Mouse (Mus musculus) forebrain, postnatal 0 days (tissue): Measurements from ENCODE around the gene Itpr3. TPM values are rescaled to one million over a fixed set of nuclear protein-coding genes. Genes with fewer than 3 reads are reported as not detected.

Experiments
- ATAC-seq: fragments of 200-750 bp; cut with Nextera tagmentation; 2 replicates; pipeline ENCODE4 v1.8.0; 2017; ENCODE audit warnings: mild to moderate bottlenecking, moderate library complexity
- DNase-seq: peaks from one replicate; pipeline ENCODE4 v3.0.0-alpha.2; 2015
- H3K27ac ChIP-seq: fragments of 300-500 bp; sonication (generic); 2 replicates; pipeline ENCODE4 v1.5.1; 2014; ENCODE audit warnings: low read depth, mild to moderate bottlenecking, antibody characterized with exemption, low read length, moderate library complexity, mixed read lengths
- H3K27me3 ChIP-seq: fragments of 300-500 bp; sonication (generic); 2 replicates; pipeline ENCODE4 v1.6.1; 2014; ENCODE audit warnings: mild to moderate bottlenecking, low read length, mixed read lengths; ENCODE audit not compliant: insufficient read depth
- H3K36me3 ChIP-seq: fragments of 300-500 bp; sonication (generic); 2 replicates; pipeline ENCODE4 v1.6.1; 2014; ENCODE audit warnings: mild to moderate bottlenecking, moderate library complexity; ENCODE audit not compliant: insufficient read depth
- H3K4me1 ChIP-seq: fragments of 300-500 bp; sonication (generic); 2 replicates; pipeline ENCODE4 v1.6.1; 2014; ENCODE audit warnings: antibody characterized with exemption; ENCODE audit not compliant: insufficient read depth
- H3K4me2 ChIP-seq: fragments of 300-500 bp; sonication (generic); 2 replicates; pipeline ENCODE4 v1.6.1; 2014; ENCODE audit warnings: low read depth, mild to moderate bottlenecking, moderate library complexity
- H3K4me3 ChIP-seq: fragments of 300-500 bp; sonication (generic); 2 replicates; pipeline ENCODE4 v1.5.1; 2014; ENCODE audit warnings: low read depth, low read length, mixed read lengths
- H3K9ac ChIP-seq: fragments of 300-500 bp; sonication (generic); 2 replicates; pipeline ENCODE4 v1.6.1; 2014; ENCODE audit warnings: mild to moderate bottlenecking
- H3K9me3 ChIP-seq: fragments of 300-500 bp; sonication (generic); 2 replicates; pipeline ENCODE4 v1.6.1; 2016; ENCODE audit warnings: low read length
- CTCF ChIP-seq: sonication (generic); IDR thresholded peaks from 2 replicates; pipeline ENCODE4 v1.5.1; 2016; ENCODE audit warnings: antibody characterized with exemption, control low read depth, low read depth
- WGBS: fragments of 180-500 bp; shearing (Covaris S2); extraction: QIAGEN DNeasy Blood & Tissue Kit; methylation state at CpG from one replicate; pipeline ENCODE4 v1.1.7; 2014; 5-methylcytosine and 5-hydroxymethylcytosine counted together
- polyA plus RNA-seq: library from polyadenylated mRNA; unstranded; fragments of >200 nt; fragmentation: Nextera tagmentation; extraction: Ambion mirVana; gene quantifications from 2 replicates; pipeline ENCODE4 v1.2.1, GENCODE M21; 2015
- total RNA-seq: library from RNA; depleted of rRNA; stranded (reverse); fragments of >200 nt; gene quantifications from 2 replicates; pipeline ENCODE4 v1.2.3, GENCODE M21; 2014

Itpr3 gene
- total and polyA plus RNA-seq, 2 experiments from 2014 or later: 0.30 to 2.9 TPM

DNA sequence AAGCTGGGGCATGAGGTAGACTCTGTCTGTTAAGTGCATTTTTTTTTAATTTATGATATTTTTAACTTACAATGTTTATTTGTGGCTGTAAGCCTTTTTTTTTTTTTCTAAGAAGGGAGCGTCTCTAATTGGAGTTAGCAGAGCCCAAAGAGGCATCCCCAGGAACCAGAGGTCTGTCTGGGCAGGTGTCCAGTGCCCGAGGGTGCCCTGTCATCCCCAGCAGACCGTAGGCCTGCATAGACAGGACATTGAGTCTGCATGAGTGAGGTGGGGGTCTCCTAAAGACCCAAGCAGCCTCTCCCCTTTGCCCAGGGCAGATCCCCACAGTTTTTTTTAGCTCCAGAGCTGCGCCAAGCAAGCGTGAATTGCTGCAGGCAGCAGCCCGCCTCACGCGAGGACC lies 98.6 kb downstream of the Itpr3 start:
- H3K27me3 ChIP-seq: no peaks in the 10 kb centered on the region
- no peaks in the 10 kb centered on the region for H3K9me3 ChIP-seq
- no peak overlapping the region for H3K4me2 ChIP-seq
- 72% methylated on average over 8 of the region's 8 CpGs for WGBS
- DNase-seq: no peak
- ATAC-seq: no peak
- H3K4me1 ChIP-seq: no peaks in the 10 kb centered on the region
- H3K27ac ChIP-seq: no peak overlapping the region
- no peak for TF ChIP-seq CTCF
- no peak overlapping the region for H3K9ac ChIP-seq
- no peaks in the 10 kb centered on the region for H3K36me3 ChIP-seq
- no peak overlapping the region for H3K4me3 ChIP-seq

GRCm38 (mm10) chr17:27158439-27158838 lies 101.3 kb downstream of the Itpr3 start:
- H3K27me3 ChIP-seq: no peaks in the 10 kb centered on the region
- H3K4me3 ChIP-seq: no peak overlapping the region
- no peaks in the 10 kb centered on the region for H3K36me3 ChIP-seq
- no peak overlapping the region for H3K27ac ChIP-seq
- H3K4me1 ChIP-seq: no peaks in the 10 kb centered on the region
- WGBS: 84% methylated on average over 6 of the region's 6 CpGs
- no peak for TF ChIP-seq CTCF
- H3K9me3 ChIP-seq: no peaks in the 10 kb centered on the region
- DNase-seq (no peak), ATAC-seq (no peak)
- H3K4me2 ChIP-seq: no peak overlapping the region
- no peak overlapping the region for H3K9ac ChIP-seq

GRCm38 (mm10) chr17:27159169-27159568 lies 102.1 kb downstream of the Itpr3 start:
- Histone ChIP-seq H3K27ac (no peak overlapping the region), H3K9me3 (no peaks in the 10 kb centered on the region), H3K9ac (no peak overlapping the region), H3K36me3 (no peaks in the 10 kb centered on the region), H3K4me1 (no peaks in the 10 kb centered on the region), H3K27me3 (no peaks in the 10 kb centered on the region), H3K4me3 (no peak overlapping the region), H3K4me2 (no peak overlapping the region)
- ATAC-seq (no peak), DNase-seq (no peak)
- TF ChIP-seq CTCF: no peak
- 77% methylated on average over 7 of the region's 7 CpGs for WGBS

- TF ChIP-seq CTCF: no peak
- no peak overlapping the region for H3K9ac ChIP-seq
- no peaks in the 10 kb centered on the region for H3K27me3 ChIP-seq
- 77% methylated on average over 4 of the region's 4 CpGs for WGBS
- H3K9me3 ChIP-seq: no peaks in the 10 kb centered on the region
- DNase-seq (no peak), ATAC-seq (no peak)
- no peaks in the 10 kb centered on the region for H3K4me1 ChIP-seq
- no peak overlapping the region for H3K27ac ChIP-seq
- no peak overlapping the region for H3K4me3 ChIP-seq
- no peaks in the 10 kb centered on the region for H3K36me3 ChIP-seq
- H3K4me2 ChIP-seq: no peak overlapping the region
Observed at GRCm38 (mm10) chr17:27160905-27161304, 103.8 kb downstream of the Itpr3 start.

DNA sequence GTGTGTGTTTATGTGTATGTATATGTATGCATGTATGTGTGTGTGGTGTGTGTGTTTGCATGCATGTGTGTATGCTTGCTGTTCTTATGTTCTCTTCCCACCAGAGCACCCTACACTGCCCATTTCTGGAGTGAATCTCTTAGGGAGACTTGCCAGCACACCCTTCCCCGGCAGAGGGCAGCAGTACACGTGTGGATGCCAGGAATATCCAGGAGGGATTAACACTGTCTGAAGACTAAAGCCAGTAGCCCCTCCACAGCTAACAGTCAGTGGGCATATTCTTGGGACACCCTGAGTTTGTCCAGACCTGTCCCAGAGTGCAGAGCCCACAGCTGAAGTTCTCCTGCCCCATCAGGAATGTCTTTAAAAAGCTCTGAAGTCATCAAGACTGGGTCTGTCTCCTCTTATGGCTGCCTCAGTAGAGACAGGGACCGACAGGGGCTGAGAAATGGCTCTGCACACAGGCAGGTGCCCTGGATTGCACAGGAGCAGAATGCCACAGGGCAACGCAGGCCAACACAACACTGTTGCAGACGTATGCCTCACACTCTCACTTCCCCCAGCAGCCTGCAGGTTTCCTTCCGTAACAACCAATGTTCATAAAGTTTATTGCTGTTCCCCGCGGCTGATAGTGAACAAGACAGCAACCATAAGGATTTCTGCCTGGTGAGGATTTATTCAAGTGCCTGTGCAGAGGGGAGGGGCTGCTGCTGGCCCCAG lies 108.1 kb downstream of the Itpr3 start:
- H3K27ac ChIP-seq: no peak overlapping the region
- H3K36me3 ChIP-seq: no peaks in the 10 kb centered on the region
- no peak overlapping the region for H3K9ac ChIP-seq
- H3K27me3 ChIP-seq: no peaks in the 10 kb centered on the region
- no peak overlapping the region for H3K4me3 ChIP-seq
- TF ChIP-seq CTCF: peak; percentile 83
- H3K4me1 ChIP-seq: no peaks in the 10 kb centered on the region
- no peak overlapping the region for H3K4me2 ChIP-seq
- no peaks in the 10 kb centered on the region for H3K9me3 ChIP-seq
- ATAC-seq (no peak; the same call in 1 of the 2 replicates), DNase-seq (peak; percentile 74)
- 65% methylated on average over 8 of the region's 8 CpGs for WGBS

GRCm38 (mm10) chr17:27166901-27167300 lies 109.8 kb downstream of the Itpr3 start:
- no peak for TF ChIP-seq CTCF

GRCm38 (mm10) chr17:27167545-27167944 lies 110.4 kb downstream of the Itpr3 start, which contains the start of gene Ip6k3:
Gene Ip6k3 (minus strand): TSS chr17:27167795.
- no peak for DNase-seq
- no peaks in the 10 kb centered on the region for H3K4me1 ChIP-seq
- 44% methylated on average over 4 of the region's 4 CpGs for whole genome bisulfite sequencing

More at GRCm38 (mm10) chr17:27166901-27167300, 109.8 kb downstream of the Itpr3 start:
- Histone ChIP-seq H3K4me3 (no peak overlapping the region), H3K36me3 (no peaks in the 10 kb centered on the region), H3K27me3 (no peaks in the 10 kb centered on the region), H3K4me2 (no peak overlapping the region), H3K4me1 (no peaks in the 10 kb centered on the region), H3K9ac (no peak overlapping the region), H3K27ac (no peak overlapping the region), H3K9me3 (no peaks in the 10 kb centered on the region)
- DNase-seq: no peak
- no peak for ATAC-seq
- whole genome bisulfite sequencing: 72% methylated on average over 6 of the region's 6 CpGs

More at GRCm38 (mm10) chr17:27167545-27167944, 110.4 kb downstream of the Itpr3 start, which contains the start of gene Ip6k3:
- Histone ChIP-seq H3K27me3 (no peaks in the 10 kb centered on the region), H3K9me3 (no peaks in the 10 kb centered on the region), H3K9ac (no peak within 1 kb of the TSS), H3K4me2 (no peak within 1 kb of the TSS), H3K36me3 (no peaks in the 10 kb centered on the region), H3K27ac (no peak within 1 kb of the TSS), H3K4me3 (no peak within 1 kb of the TSS)
- no peak for TF ChIP-seq CTCF
- ATAC-seq: no peak
